Mouse (Mus musculus): Measurements from ENCODE around the gene Cox5b.

DNA sequence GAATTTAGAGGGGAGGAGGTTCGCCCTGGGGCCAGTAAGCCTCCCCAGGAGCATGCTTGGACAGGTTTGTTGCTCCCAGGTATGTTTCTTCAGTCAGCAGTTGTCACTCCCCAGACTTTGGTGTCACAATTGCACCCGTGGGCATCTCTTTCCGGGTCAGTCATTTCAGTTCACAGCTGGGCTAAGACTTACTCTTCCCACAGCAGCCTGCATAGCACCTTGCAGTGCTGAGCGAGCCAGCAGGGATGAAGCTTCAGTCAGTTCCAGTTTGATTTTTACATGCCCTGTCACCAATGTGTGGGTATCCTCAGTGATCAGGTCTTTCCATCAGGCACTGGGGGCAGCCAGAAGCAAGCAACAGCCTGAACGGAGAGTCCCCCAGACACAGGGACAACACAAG, 5.8 kb downstream of the Cox5b start:
- TF ChIP-seq POLR2A (IDR thresholded peaks at IDR 0.05; ENCODE audit: borderline replicate concordance, control insufficient read depth, low read depth, low read length) (no peak), CTCF (IDR thresholded peaks at IDR 0.05; ENCODE audit: control insufficient read depth, insufficient read depth, low read length) (no peak)

Data from bone marrow, adult 2 months (tissue).